In genomic region chr3:87855936-87856335, GRCm38 (mm10) we compare ENCODE assay signal across 29 mouse cellular contexts. TPM values are rescaled to one million over a fixed set of nuclear protein-coding genes. Genes with fewer than 3 reads are reported as not detected.
DNase-seq lines count a peak whose midpoint lies in the region; ATAC-seq and TF ChIP-seq lines count a peak whose summit lies in the region.
"Had no signal": no experiment of that assay in that cellular context is flagged by ENCODE, and none has a peak within 500 bp of the region (broad histone marks: within the 10 kb centered on the region; RNA-seq: fewer than 3 reads in every experiment).

No protein-coding gene starts in this region.

- H3K4me1 ChIP-seq in embryonic facial prominence, embryonic 15.5 days = 0 out of 2 replicates have a peak, but pooled peaks cover 8% of the 10 kb centered on the region
- peaks cover 22% of the 10 kb centered on the region for H3K4me1 ChIP-seq in embryonic facial prominence, embryonic 10.5 days
- no peaks in the 10 kb centered on the region for H3K4me1 ChIP-seq in heart, embryonic 11.5 days (ENCODE audit: control insufficient read depth, insufficient read depth, low read length)
- H3K4me1 ChIP-seq in midbrain, embryonic 11.5 days (ENCODE audit: control insufficient read depth, insufficient read depth, low read length) = no peaks in the 10 kb centered on the region
- H3K4me1 ChIP-seq in midbrain, embryonic 10.5 days = peaks cover 8% of the 10 kb centered on the region
- H3K4me1 ChIP-seq: liver, embryonic 15.5 days; midbrain, embryonic 15.5 days had no signal

- H3K36me3 ChIP-seq in embryonic facial prominence, embryonic 15.5 days = peaks cover 45% of the 10 kb centered on the region
- H3K36me3 ChIP-seq in embryonic facial prominence, embryonic 10.5 days (replicated peaks) = peaks cover 57% of the 10 kb centered on the region
- H3K36me3 ChIP-seq in heart, embryonic 11.5 days (ENCODE audit: control insufficient read depth, insufficient read depth, low read length) = peaks cover 14% of the 10 kb centered on the region
- peaks cover 15% of the 10 kb centered on the region; the same call in 1 of the 2 replicates for H3K36me3 ChIP-seq in midbrain, embryonic 11.5 days (ENCODE audit: control insufficient read depth, insufficient read depth, low read length)
- H3K36me3 ChIP-seq in midbrain, embryonic 10.5 days = peaks cover 52% of the 10 kb centered on the region
- H3K36me3 ChIP-seq in myocyte (ENCODE audit: control insufficient read depth, insufficient read depth) = peaks cover 5% of the 10 kb centered on the region

- H3K9ac ChIP-seq in embryonic facial prominence, embryonic 15.5 days = no peak overlapping the region
- no peak overlapping the region for H3K9ac ChIP-seq in heart, embryonic 11.5 days (ENCODE audit: low read depth, low read length)
- H3K9ac ChIP-seq in midbrain, embryonic 11.5 days (ENCODE audit: low read length) = no peak overlapping the region
- H3K9ac ChIP-seq: liver, embryonic 15.5 days; midbrain, embryonic 15.5 days had no signal

- H3K27me3 ChIP-seq in embryonic facial prominence, embryonic 15.5 days = no peaks in the 10 kb centered on the region
- no peaks in the 10 kb centered on the region for H3K27me3 ChIP-seq in embryonic facial prominence, embryonic 10.5 days (replicated peaks; ENCODE audit: low read depth, poor library complexity, severe bottlenecking)
- no peaks in the 10 kb centered on the region for H3K27me3 ChIP-seq in heart, embryonic 11.5 days (ENCODE audit: control insufficient read depth, insufficient read depth, low read length)
- no peaks in the 10 kb centered on the region for H3K27me3 ChIP-seq in midbrain, embryonic 11.5 days (ENCODE audit: control insufficient read depth, insufficient read depth, low read length)
- H3K27me3 ChIP-seq in midbrain, embryonic 10.5 days (ENCODE audit: low read depth, poor library complexity, severe bottlenecking) = no peaks in the 10 kb centered on the region
- H3K27me3 ChIP-seq in myocyte (ENCODE audit: control insufficient read depth, insufficient read depth, insufficient read length) = no peaks in the 10 kb centered on the region
- H3K27me3 ChIP-seq: liver, embryonic 15.5 days; midbrain, embryonic 15.5 days; neural tube, embryonic 13.5 days had no signal

- no peak overlapping the region for H3K4me3 ChIP-seq in embryonic facial prominence, embryonic 15.5 days (replicated peaks)
- no peak overlapping the region for H3K4me3 ChIP-seq in embryonic facial prominence, embryonic 10.5 days
- no peak overlapping the region for H3K4me3 ChIP-seq in heart, embryonic 11.5 days (ENCODE audit: low read depth, low read length)
- H3K4me3 ChIP-seq in midbrain, embryonic 11.5 days (ENCODE audit: low read depth, low read length) = no peak overlapping the region
- no peak overlapping the region for H3K4me3 ChIP-seq in midbrain, embryonic 10.5 days
- H3K4me3 ChIP-seq in myocyte = no peak overlapping the region
- H3K4me3 ChIP-seq: liver, embryonic 15.5 days; megakaryocyte, embryonic 14.5 days; midbrain, embryonic 15.5 days; neural tube, embryonic 13.5 days had no signal

- no peak for TF ChIP-seq POLR2A in myocyte (IDR thresholded peaks at IDR 0.05; ENCODE audit: insufficient read length, low read depth)

- H3ac ChIP-seq in myocyte (ENCODE audit: control insufficient read depth, insufficient read length) = no peak overlapping the region

- H3K9me3 ChIP-seq in embryonic facial prominence, embryonic 15.5 days (replicated peaks) = no peaks in the 10 kb centered on the region
- H3K9me3 ChIP-seq in embryonic facial prominence, embryonic 10.5 days = no peaks in the 10 kb centered on the region
- no peaks in the 10 kb centered on the region for H3K9me3 ChIP-seq in heart, embryonic 11.5 days (replicated peaks; ENCODE audit: control insufficient read depth, low read length)
- H3K9me3 ChIP-seq in midbrain, embryonic 11.5 days (ENCODE audit: control insufficient read depth, low read length) = no peaks in the 10 kb centered on the region
- no peaks in the 10 kb centered on the region for H3K9me3 ChIP-seq in midbrain, embryonic 10.5 days (replicated peaks)
- H3K9me3 ChIP-seq: liver, embryonic 15.5 days; midbrain, embryonic 15.5 days; neural tube, embryonic 13.5 days had no signal

- DNase-seq in embryonic facial prominence, embryonic 10.5 days (ENCODE audit: low spot score) = no peak
- DNase-seq in heart, adult 8-10 months (ENCODE audit: low spot score) = peak; percentile 25
- peak; percentile 69 for DNase-seq in midbrain, embryonic 11.5 days (ENCODE audit: low spot score, missing footprints)
- no peak for DNase-seq in midbrain, embryonic 10.5 days (ENCODE audit: low spot score)
- DNase-seq in c-Kit-positive CD71-positive TER-119-positive erythroid progenitor cells, embryonic 14.5 days (ENCODE audit: low spot score) = no peak
- DNase-seq: adrenal gland, postnatal 10 days; cerebellum, adult 2 months; cerebellum, postnatal 36 days; embryo, embryonic 11 days; kidney, adult 9 months; lung, postnatal 36 days; right cerebral cortex, postnatal 4 days had no signal

- 0 out of 2 replicates have a peak overlapping the region, but pooled peaks have one; percentile 2 for H3K27ac ChIP-seq in embryonic facial prominence, embryonic 15.5 days (replicated peaks)
- H3K27ac ChIP-seq in embryonic facial prominence, embryonic 10.5 days (replicated peaks) = no peak overlapping the region
- H3K27ac ChIP-seq in heart, embryonic 11.5 days (ENCODE audit: low read depth, low read length) = no peak overlapping the region
- no peak overlapping the region for H3K27ac ChIP-seq in midbrain, embryonic 11.5 days (ENCODE audit: low read depth, low read length)
- H3K27ac ChIP-seq in midbrain, embryonic 10.5 days (replicated peaks) = no peak overlapping the region
- H3K27ac ChIP-seq: liver, embryonic 15.5 days; midbrain, embryonic 15.5 days had no signal

- no peak for ATAC-seq in embryonic facial prominence, embryonic 15.5 days (ENCODE audit: insufficient number of reproducible peaks, low FRiP score, low TSS enrichment, low read depth)
- no peak for ATAC-seq in heart, embryonic 11.5 days (replicated peaks; ENCODE audit: insufficient number of reproducible peaks, low FRiP score, low TSS enrichment)
- no peak for ATAC-seq in midbrain, embryonic 11.5 days (ENCODE audit: low FRiP score)
- ATAC-seq: activated CD4-positive, CD25-positive, alpha-beta regulatory T cell, adult 4 months; forebrain, embryonic 14.5 days; hindbrain, postnatal 0 days; intestine, embryonic 16.5 days; midbrain, embryonic 15.5 days had no signal

- H3K79me2 ChIP-seq in myocyte (ENCODE audit: control insufficient read depth, insufficient read depth) = no peaks in the 10 kb centered on the region

- no peak overlapping the region for H3K4me2 ChIP-seq in embryonic facial prominence, embryonic 15.5 days (replicated peaks)
- no peak overlapping the region for H3K4me2 ChIP-seq in heart, embryonic 11.5 days
- no peak overlapping the region for H3K4me2 ChIP-seq in midbrain, embryonic 11.5 days
- no peak overlapping the region for H3K4me2 ChIP-seq in myocyte (ENCODE audit: low read depth)
- H3K4me2 ChIP-seq: liver, embryonic 15.5 days; midbrain, embryonic 15.5 days; neural tube, embryonic 13.5 days had no signal

- 71% methylated on average over 8 of the region's 8 CpGs for WGBS in embryonic facial prominence, embryonic 15.5 days
- 89% methylated on average over 8 of the region's 8 CpGs for WGBS in embryonic facial prominence, embryonic 10.5 days
- 81% methylated on average over 8 of the region's 8 CpGs for WGBS in heart, embryonic 11.5 days (ENCODE audit: insufficient replicate concordance)
- 89% methylated on average over 8 of the region's 8 CpGs for WGBS in midbrain, embryonic 11.5 days
- 90% methylated on average over 8 of the region's 8 CpGs for WGBS in midbrain, embryonic 10.5 days

RNA-seq across cellular contexts. Expression of gene Sh2d2a, which starts 9.4 kb away (rescaled TPM):
- 0.07 and 0.12 TPM in 2 replicates for polyA plus RNA-seq in embryonic facial prominence, embryonic 15.5 days (2015; fragmentation: Nextera tagmentation; extraction: Ambion mirVana)
- polyA plus RNA-seq in embryonic facial prominence, embryonic 10.5 days (2016; fragmentation: Nextera tagmentation; extraction: Ambion mirVana) = not detected in 2 replicates
- total RNA-seq in heart, adult 8-10 months (2022) = under 1 TPM in 2 of 4 experiments, not detected in 2; 0.06 to 0.16 TPM
- 0.17 TPM in 1 of 2 replicates, not detected in the other for polyA plus RNA-seq in heart, embryonic 11.5 days (2014; fragmentation: Nextera tagmentation; extraction: Ambion mirVana)
- not detected in 2 replicates for polyA plus RNA-seq in midbrain, embryonic 11.5 days (2014; fragmentation: Nextera tagmentation; extraction: Ambion mirVana)
- 0.06 and 0.11 TPM in 2 replicates for polyA plus RNA-seq in midbrain, embryonic 10.5 days (2016; fragmentation: Nextera tagmentation; extraction: Ambion mirVana)
- polyA plus RNA-seq in myocyte (2012; fragmentation: generic; extraction: Trizol) = not detected
- total RNA-seq: gastrocnemius, adult 8-10 months; hindbrain, postnatal 0 days; layer of hippocampus, adult 18-20 months; layer of hippocampus, postnatal 25 days; left cerebral cortex, postnatal 10 days had no signal
- polyA plus RNA-seq: embryonic facial prominence, embryonic 14.5 days; forebrain, embryonic 14.5 days; hindbrain, embryonic 11.5 days; hindbrain, postnatal 0 days; midbrain, embryonic 15.5 days; neural tube, embryonic 13.5 days had no signal

RNA-seq across cellular contexts. Expression of gene Prcc, which starts 29.5 kb away (rescaled TPM):
- polyA plus RNA-seq in embryonic facial prominence, embryonic 15.5 days (2015; fragmentation: Nextera tagmentation; extraction: Ambion mirVana) = 16.4 and 16.5 TPM in 2 replicates
- 19.7 and 20.6 TPM in 2 replicates for polyA plus RNA-seq in embryonic facial prominence, embryonic 10.5 days (2016; fragmentation: Nextera tagmentation; extraction: Ambion mirVana)
- 10 to 100 TPM; 40.7 to 49.8 (median 45.6) TPM for total RNA-seq in heart, adult 8-10 months (2022)
- 14.1 and 14.5 TPM in 2 replicates for polyA plus RNA-seq in heart, embryonic 11.5 days (2014; fragmentation: Nextera tagmentation; extraction: Ambion mirVana)
- polyA plus RNA-seq in midbrain, embryonic 11.5 days (2014; fragmentation: Nextera tagmentation; extraction: Ambion mirVana) = 18.4 and 20.4 TPM in 2 replicates
- polyA plus RNA-seq in midbrain, embryonic 10.5 days (2016; fragmentation: Nextera tagmentation; extraction: Ambion mirVana) = 18.6 and 19.1 TPM in 2 replicates
- 46.3 TPM for polyA plus RNA-seq in myocyte (2012; fragmentation: generic; extraction: Trizol)

RNA-seq across cellular contexts. Expression of gene Pear1, which starts 31.8 kb away (rescaled TPM):
- polyA plus RNA-seq in embryonic facial prominence, embryonic 15.5 days (2015; fragmentation: Nextera tagmentation; extraction: Ambion mirVana) = 24.4 and 27.4 TPM in 2 replicates
- polyA plus RNA-seq in embryonic facial prominence, embryonic 10.5 days (2016; fragmentation: Nextera tagmentation; extraction: Ambion mirVana) = 12.2 and 13.4 TPM in 2 replicates
- 10 to 100 TPM; 14.0 to 19.9 (median 15.4) TPM for total RNA-seq in heart, adult 8-10 months (2022)
- 12.1 and 13.5 TPM in 2 replicates for polyA plus RNA-seq in heart, embryonic 11.5 days (2014; fragmentation: Nextera tagmentation; extraction: Ambion mirVana)
- polyA plus RNA-seq in midbrain, embryonic 11.5 days (2014; fragmentation: Nextera tagmentation; extraction: Ambion mirVana) = 5.4 and 6.9 TPM in 2 replicates
- 12.3 and 14.7 TPM in 2 replicates for polyA plus RNA-seq in midbrain, embryonic 10.5 days (2016; fragmentation: Nextera tagmentation; extraction: Ambion mirVana)
- 0.65 TPM for polyA plus RNA-seq in myocyte (2012; fragmentation: generic; extraction: Trizol)

RNA-seq across cellular contexts. Expression of gene Hdgf, which starts 50.2 kb away (rescaled TPM):
- 240 and 246 TPM in 2 replicates for polyA plus RNA-seq in embryonic facial prominence, embryonic 15.5 days (2015; fragmentation: Nextera tagmentation; extraction: Ambion mirVana)
- 269 and 278 TPM in 2 replicates for polyA plus RNA-seq in embryonic facial prominence, embryonic 10.5 days (2016; fragmentation: Nextera tagmentation; extraction: Ambion mirVana)
- 100 to 1,000 TPM; 109 to 118 (median 117) TPM for total RNA-seq in heart, adult 8-10 months (2022)
- 172 and 179 TPM in 2 replicates for polyA plus RNA-seq in heart, embryonic 11.5 days (2014; fragmentation: Nextera tagmentation; extraction: Ambion mirVana)
- 245 and 268 TPM in 2 replicates for polyA plus RNA-seq in midbrain, embryonic 11.5 days (2014; fragmentation: Nextera tagmentation; extraction: Ambion mirVana)
- 176 and 213 TPM in 2 replicates for polyA plus RNA-seq in midbrain, embryonic 10.5 days (2016; fragmentation: Nextera tagmentation; extraction: Ambion mirVana)
- polyA plus RNA-seq in myocyte (2012; fragmentation: generic; extraction: Trizol) = 200 TPM

RNA-seq across cellular contexts. Expression of gene Insrr, which starts 59.2 kb away (rescaled TPM):
- polyA plus RNA-seq in embryonic facial prominence, embryonic 15.5 days (2015; fragmentation: Nextera tagmentation; extraction: Ambion mirVana) = 0.47 and 0.68 TPM in 2 replicates
- polyA plus RNA-seq in embryonic facial prominence, embryonic 10.5 days (2016; fragmentation: Nextera tagmentation; extraction: Ambion mirVana) = 0.49 and 0.54 TPM in 2 replicates
- not detected for total RNA-seq in heart, adult 8-10 months (2022)
- polyA plus RNA-seq in heart, embryonic 11.5 days (2014; fragmentation: Nextera tagmentation; extraction: Ambion mirVana) = 0.03 and 0.23 TPM in 2 replicates
- polyA plus RNA-seq in midbrain, embryonic 11.5 days (2014; fragmentation: Nextera tagmentation; extraction: Ambion mirVana) = 0.51 and 0.71 TPM in 2 replicates
- polyA plus RNA-seq in midbrain, embryonic 10.5 days (2016; fragmentation: Nextera tagmentation; extraction: Ambion mirVana) = 0.78 and 0.89 TPM in 2 replicates
- not detected for polyA plus RNA-seq in myocyte (2012; fragmentation: generic; extraction: Trizol)
- total RNA-seq: gastrocnemius, adult 8-10 months had no signal

Comparison
In these comparisons a context has a peak if more than half of its experiments do, and no peak if none do; other contexts are left out.
1. DNase-seq: peak in heart, adult 8-10 months (single experiment) and midbrain, embryonic 11.5 days (single experiment); none in embryonic facial prominence, embryonic 10.5 days (single experiment), midbrain, embryonic 10.5 days (single experiment) and c-Kit-positive CD71-positive TER-119-positive erythroid progenitor cells, embryonic 14.5 days (single experiment).